Mouse (Mus musculus) MEL (cell line): ENCODE measurements around the gene Magi2.

ENCODE experiments used
- CTCF ChIP-seq, 3 experiments: IDR thresholded peaks in 2 of 3; conservative IDR thresholded peaks in 1 of 3; 2 replicates each; pipeline ENCODE4 v1.5.1; 2011 to 2012; ENCODE audit warnings: low read length in 3 of 3, low read depth in 2 of 3, mild to moderate bottlenecking in 2 of 3, improper control_type of control experiment in 1 of 3, inconsistent platforms in 1 of 3, mixed read lengths in 1 of 3, moderate library complexity in 1 of 3; ENCODE audit not compliant: control insufficient read depth in 1 of 3, insufficient read depth in 1 of 3, poor library complexity in 1 of 3, severe bottlenecking in 1 of 3
- EP300 ChIP-seq, 2 experiments: IDR thresholded peaks; 2 replicates each; pipeline ENCODE4 v1.6.1; 2011; ENCODE audit warnings: improper control_type of control experiment in 2 of 2, low read length in 2 of 2, low read depth in 1 of 2, mild to moderate bottlenecking in 1 of 2
- KAT2A ChIP-seq: conservative IDR thresholded peaks from 2 replicates; pipeline ENCODE4 v1.6.1; 2012; ENCODE audit warnings: low read depth, low read length, improper control_type of control experiment, inconsistent platforms
- MAZ ChIP-seq: IDR thresholded peaks from 2 replicates; pipeline ENCODE4 v1.6.1; 2012; ENCODE audit warnings: low read depth, mild to moderate bottlenecking, inconsistent platforms, low read length, improper control_type of control experiment
- POLR2A ChIP-seq, 2 experiments: IDR thresholded peaks; 2 replicates each; pipeline ENCODE4 v1.6.1; 2011 to 2012; ENCODE audit warnings: low read length in 2 of 2, mild to moderate bottlenecking in 2 of 2, control low read depth in 1 of 2, improper control_type of control experiment in 1 of 2, low read depth in 1 of 2, moderate library complexity in 1 of 2; ENCODE audit not compliant: control insufficient read depth in 1 of 2, insufficient read depth in 1 of 2, poor library complexity in 1 of 2
- SMC3 ChIP-seq: IDR thresholded peaks from 2 replicates; pipeline ENCODE4 v1.6.1; 2011; ENCODE audit warnings: low read depth, low read length, improper control_type of control experiment
- TAL1 ChIP-seq: IDR thresholded peaks from 2 replicates; pipeline ENCODE4 v1.6.1; 2012; ENCODE audit warnings: mild to moderate bottlenecking, inconsistent platforms, low read length, moderate library complexity, mixed read lengths
- UBTF ChIP-seq: IDR thresholded peaks from 2 replicates; pipeline ENCODE4 v1.6.1; 2012; ENCODE audit warnings: low read depth, mild to moderate bottlenecking, inconsistent platforms, low read length, improper control_type of control experiment, moderate library complexity, borderline replicate concordance; ENCODE audit not compliant: insufficient read depth
- ZKSCAN1 ChIP-seq: IDR thresholded peaks from 2 replicates; pipeline ENCODE4 v1.6.1; 2012; ENCODE audit warnings: low read depth, mild to moderate bottlenecking, inconsistent platforms, low read length, improper control_type of control experiment, moderate library complexity
- ZNF384 ChIP-seq: IDR thresholded peaks from 2 replicates; pipeline ENCODE4 v1.6.1; 2012; ENCODE audit warnings: low read depth, mild to moderate bottlenecking, inconsistent platforms, low read length, improper control_type of control experiment

DNA sequence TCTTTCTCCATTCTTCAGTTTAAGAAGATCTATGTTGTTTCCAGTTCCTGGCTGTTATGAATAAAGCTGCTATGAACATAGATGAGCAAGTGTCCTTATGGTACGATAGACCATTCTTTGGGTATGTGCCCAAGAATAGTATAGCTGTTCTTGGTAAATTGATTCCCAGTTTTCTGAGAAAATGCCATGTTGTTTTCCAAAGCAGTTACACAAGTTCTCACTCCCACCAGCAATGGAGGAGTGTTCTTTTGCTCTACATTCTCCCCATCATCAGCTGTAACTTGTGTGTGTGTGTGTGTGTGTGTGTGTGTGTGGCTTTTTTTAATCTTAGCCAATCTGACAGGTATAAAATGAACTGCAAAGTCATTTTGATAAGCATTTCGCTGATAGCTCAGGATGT lies 595.7 kb downstream of the Magi2 start:
- TF ChIP-seq KAT2A (no peak), POLR2A (IDR thresholded peaks at IDR 0.05; ENCODE audit: control insufficient read depth in 1 of 2, insufficient read depth in 1 of 2, low read depth in 1 of 2, low read length in 2 of 2, poor library complexity in 1 of 2) (no peak), EP300 (IDR thresholded peaks at IDR 0.05; ENCODE audit: low read depth in 1 of 2, low read length in 2 of 2) (no peak), ZNF384 (no peak), SMC3 (no peak), ZKSCAN1 (no peak), CTCF (IDR thresholded peaks at IDR 0.05 in 2 of 3, conservative IDR thresholded peaks at IDR 0.05 in 1 of 3; ENCODE audit: control insufficient read depth in 1 of 3, insufficient read depth in 1 of 3, low read depth in 2 of 3, low read length in 3 of 3, poor library complexity in 1 of 3, severe bottlenecking in 1 of 3) (no peak), TAL1 (no peak), UBTF (no peak), MAZ (no peak)
